Mouse (Mus musculus) ES-E14 (cell line): ENCODE data around the gene Bmp7.

Experiments
- HCFC1 ChIP-seq: IDR thresholded peaks from 2 replicates; pipeline ENCODE4 v1.6.1; 2012; ENCODE audit warnings: low read length, inconsistent platforms, borderline replicate concordance; ENCODE audit not compliant: insufficient read depth
- ZC3H11A ChIP-seq: IDR thresholded peaks from 2 replicates; pipeline ENCODE4 v1.6.1; 2012; ENCODE audit warnings: low read depth, mild to moderate bottlenecking, inconsistent platforms, low read length, borderline replicate concordance

DNA sequence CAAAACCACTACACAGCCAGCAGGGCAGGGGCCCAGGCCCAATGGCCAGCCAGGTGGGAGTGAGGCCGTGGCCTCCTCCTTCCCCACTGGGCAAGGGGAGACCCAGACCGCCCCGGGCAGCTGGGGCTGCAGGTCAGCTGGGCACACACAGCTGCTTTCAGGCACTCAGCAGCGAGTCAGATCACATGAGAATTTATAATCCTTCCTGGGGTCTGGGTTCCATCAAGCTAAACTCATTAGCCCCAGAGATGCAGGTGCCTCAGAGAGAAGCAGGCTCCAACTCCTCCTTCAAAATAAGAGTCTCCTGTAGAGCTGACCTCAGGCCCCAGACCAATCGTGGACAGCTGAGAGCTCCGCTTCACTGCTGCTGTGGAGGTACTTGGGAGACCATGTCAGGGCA, 15.2 kb downstream of the Bmp7 start:
- TF ChIP-seq HCFC1 (no peak), ZC3H11A (no peak)
